Mouse (Mus musculus) adrenal gland, postnatal 36 days (tissue): ENCODE measurements around the gene Plek. TPM values are rescaled to one million over a fixed set of nuclear protein-coding genes. Genes with fewer than 3 reads are reported as not detected.
"Not testable (repeated sequence)": the region's sequence is repeated elsewhere in the genome, so short reads cannot be mapped to it uniquely, and the experiment has no call there.

ENCODE experiments used
- DNase-seq, 2 experiments: peaks; one replicate each; pipeline ENCODE4 v3.0.0; 2021; ENCODE audit warnings: mixed read lengths in 1 of 2
- long read RNA-seq, 2 experiments: library from polyadenylated mRNA; stranded (forward); transcript quantifications; one replicate each; pipeline ENCODE4 v2.0.0; 2021; ENCODE audit warnings: borderline sequencing depth in 2 of 2
- total RNA-seq, 2 experiments: library from RNA; stranded (reverse); gene quantifications; 2 replicates each; pipeline ENCODE4 v1.2.3; 2021

Plek gene
- total RNA-seq: 1 to 10 TPM; 4.0 to 4.8 TPM
- long read RNA-seq, experiment 1, full-length matches to known transcripts: 2 of 4 reads
- long read RNA-seq, experiment 1, partial matches to known transcripts: 0 of 4 reads
- long read RNA-seq, experiment 1, other reads (novel, unspliced or antisense): 2 of 4 reads
- long read RNA-seq, experiment 2, partial matches to known transcripts: 0 of 1 reads
- long read RNA-seq, experiment 2, other reads (novel, unspliced or antisense): 1 of 1 reads

DNA sequence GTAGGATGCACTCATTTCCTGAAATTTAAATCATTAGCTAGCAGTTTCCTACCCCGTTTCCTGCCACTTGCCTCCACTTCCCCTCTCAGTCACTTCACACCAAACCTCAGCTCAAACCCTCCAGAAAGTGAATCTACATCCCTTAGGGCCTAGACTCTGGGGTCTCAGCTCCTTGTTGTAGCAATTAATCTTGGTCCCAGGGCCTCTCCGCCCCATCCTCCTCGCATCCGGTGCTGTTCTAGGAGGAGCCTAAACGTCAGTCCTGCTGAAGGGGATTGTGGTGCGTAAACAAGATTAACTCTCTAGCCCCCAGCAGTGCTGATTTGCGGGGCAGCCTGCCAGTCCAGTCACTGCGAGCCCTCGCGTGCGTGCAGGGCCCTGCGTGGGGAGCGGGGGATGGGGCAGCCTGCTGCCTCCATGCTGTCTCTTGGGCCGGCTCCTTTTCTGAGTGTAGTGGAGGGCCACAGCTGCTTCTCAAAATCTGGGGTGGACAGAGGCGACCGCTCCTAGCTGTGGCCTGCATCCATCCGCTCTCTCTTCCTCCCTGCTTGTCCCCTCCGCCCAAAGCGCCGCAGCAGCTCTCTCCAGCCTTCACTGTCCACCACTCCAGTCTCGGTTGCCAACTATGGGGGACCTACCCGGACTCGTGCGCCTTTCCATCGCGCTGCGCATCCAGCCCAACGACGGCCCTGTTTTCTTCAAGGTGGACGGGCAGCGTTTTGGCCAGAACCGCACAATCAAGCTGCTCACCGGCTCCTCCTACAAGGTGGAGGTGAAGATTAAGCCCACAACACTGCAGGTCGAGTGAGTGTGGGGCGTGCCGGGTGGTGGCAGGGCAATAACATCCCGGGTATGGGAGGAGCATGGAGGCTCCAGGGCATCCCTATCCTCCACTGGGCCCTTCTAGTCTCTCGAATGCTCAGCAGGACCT lies at the start of gene Plek, which contains the start of gene Cnrip1:
Gene Plek (minus strand): TSS at position 837 of the 931 bp plus-strand sequence.
Gene Cnrip1 (plus strand): TSS at position 42 of the 931 bp plus-strand sequence.
- peak; percentile 68 to 79 for DNase-seq

DNA sequence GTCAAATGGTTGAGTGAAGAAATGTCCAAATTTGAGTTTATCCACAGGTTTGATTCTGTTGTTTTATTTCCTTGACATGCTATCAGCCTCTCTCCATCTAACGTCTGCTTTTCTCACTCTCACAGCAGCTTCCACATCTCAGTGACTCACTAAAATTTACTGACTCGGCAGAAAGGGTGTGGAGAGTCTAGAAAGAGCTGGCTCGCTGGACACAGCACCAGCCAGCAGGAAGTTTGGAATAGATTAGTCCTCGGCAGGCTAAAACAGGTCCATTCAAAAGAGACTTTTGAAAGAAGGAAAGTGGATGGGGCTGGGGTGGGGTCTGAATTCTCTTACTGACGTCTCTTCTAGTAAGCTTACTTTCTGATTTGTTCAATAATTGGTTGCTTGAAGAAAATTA lies 33.9 kb upstream of the Plek start:
- no peak for DNase-seq

DNA sequence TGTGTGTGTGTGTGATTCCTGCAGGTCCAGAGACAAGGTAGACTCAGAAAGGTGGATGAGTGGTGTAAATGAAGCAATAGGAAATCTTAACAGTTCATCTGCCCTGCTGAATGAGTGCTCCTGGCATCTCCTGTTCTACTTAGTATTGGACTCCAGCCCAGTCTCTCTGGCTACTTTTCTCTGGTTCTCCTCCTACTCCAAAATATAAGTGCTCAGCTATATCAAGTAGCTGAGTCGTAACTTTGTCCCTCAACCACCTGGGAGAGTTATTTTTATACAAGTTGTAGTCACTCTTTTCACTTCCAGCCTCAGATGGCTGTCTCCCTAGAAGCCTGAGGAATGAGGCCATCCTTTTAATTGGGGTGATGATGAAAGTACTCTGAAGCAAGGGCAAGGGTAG lies 31.7 kb upstream of the Plek start:
- no peak for DNase-seq

DNA sequence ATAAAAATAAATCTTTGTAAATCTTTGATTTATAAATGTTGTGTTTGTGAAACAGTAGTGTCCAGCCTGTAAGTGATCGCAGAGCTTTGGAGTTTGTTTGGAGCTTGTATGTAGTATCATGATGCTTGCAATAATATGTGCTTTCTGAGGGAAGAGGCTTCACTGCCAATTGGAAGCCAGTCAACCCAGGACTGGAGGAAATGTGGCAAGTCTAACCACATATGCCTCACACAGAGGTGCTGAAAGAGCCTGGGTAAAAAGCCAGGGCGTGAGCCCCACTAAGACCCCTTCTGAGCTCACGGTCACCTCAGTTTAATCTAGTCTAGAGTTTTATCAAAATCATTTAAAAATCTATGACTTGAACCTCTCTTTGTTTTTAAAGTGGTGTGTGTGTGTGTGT lies 31.3 kb upstream of the Plek start:
- no peak for DNase-seq

DNA sequence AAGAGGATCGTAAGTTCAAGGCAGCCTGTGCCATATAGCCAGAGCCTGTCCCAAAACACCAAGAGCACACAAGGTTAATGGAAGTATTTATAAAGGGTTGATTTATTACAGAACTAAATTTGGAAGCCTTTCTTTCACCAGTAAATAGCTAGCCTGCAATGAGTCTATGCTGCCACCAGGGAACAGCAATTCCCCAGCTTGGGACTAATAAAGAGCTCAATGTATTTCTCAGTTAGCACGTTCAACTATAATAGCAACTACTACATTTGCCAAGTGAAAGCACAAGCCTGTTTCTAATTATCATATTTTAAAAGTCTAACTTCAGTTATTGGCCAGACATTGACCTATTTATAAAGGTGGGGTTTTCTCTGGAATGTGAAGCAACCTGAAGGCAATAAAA lies 30.8 kb upstream of the Plek start:
- DNase-seq: peak; percentile 12 to 25

DNA sequence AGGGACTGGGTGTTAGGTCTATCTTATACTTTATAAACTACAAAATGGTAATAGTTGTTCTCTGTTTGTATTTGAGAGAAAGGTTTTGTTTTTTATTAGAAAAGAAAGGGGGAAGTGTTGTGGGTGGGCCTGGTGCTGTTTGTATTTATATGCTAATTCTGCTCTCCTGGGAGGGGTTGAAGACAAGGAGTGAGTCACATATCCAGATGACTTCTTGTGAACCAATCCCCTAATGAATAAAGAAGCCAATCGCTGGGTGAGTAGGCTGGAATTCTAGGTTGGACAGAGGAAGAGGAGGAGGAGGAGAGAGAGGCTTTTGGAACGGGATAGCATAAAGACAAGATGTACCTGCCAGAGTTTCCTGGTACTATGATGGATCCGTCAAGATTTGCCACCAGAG lies 29.9 kb upstream of the Plek start:
- no peak for DNase-seq

DNA sequence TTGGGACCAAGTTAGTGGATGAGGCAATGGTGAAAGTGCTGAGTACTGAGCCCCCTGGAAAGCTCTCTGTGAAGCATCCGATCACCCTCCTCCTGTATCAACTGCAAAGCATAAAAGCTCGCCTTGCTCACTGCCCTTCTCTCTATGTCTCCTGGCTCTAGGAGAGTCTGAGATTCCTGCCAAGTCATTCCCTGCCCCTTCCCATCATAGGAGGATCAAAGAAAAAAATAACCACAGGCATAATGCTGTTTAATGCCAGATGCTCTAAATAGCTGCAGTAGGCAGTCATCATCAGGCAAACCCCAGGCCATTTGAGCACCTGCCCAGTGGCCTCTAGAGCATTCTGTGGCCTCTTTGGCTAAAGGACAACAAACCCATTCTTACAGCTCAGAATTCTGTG lies 23.5 kb upstream of the Plek start:
- no peak for DNase-seq

DNA sequence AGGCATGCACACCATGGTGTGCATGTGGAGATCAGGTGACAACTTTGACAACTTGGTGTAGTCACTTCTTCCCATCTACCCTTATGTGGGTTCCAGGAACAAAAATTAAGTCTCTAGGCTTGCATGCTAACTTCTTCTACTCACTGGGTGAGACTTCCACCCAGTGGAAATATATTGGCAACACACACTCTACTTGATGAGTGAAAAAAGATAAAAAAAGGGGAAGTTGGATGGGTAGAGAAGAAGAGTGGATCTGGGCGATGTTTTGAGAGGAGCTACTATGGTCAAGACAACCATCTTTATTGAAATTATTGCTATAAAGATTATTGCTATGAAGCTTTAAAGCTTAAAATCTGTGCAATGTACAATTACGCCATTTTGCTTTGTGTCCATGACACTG lies 17.2 kb upstream of the Plek start:
- not testable (repeated sequence) for DNase-seq

DNA sequence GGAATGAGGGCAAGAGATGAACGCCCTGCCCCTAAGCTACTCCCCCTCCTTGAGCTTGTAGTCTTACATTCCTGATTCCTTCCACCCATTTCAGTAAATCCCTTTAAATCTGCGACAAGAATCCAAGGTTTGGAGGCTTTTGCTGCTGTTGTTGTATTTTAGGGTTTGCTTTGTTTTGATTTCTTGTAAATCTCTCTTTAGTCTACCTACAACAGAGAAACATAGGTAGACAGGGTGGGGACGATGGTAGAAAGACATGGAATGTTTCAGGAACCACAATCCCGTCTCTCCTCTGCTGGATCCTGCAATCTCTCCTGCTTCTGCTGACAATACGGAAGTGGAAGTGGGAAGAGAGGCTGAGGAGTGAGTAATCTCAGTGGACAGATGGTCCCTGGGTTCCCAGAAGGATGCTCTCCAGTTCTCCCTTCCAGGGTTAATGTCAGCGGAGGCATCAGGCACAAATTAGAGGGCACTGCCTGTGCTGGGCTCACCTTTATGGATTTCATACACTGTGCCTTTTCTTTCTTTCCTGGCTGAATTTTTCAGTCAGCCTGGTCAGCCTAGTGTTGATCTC lies 382 bp upstream of the Plek start:
- DNase-seq: no peak

DNA sequence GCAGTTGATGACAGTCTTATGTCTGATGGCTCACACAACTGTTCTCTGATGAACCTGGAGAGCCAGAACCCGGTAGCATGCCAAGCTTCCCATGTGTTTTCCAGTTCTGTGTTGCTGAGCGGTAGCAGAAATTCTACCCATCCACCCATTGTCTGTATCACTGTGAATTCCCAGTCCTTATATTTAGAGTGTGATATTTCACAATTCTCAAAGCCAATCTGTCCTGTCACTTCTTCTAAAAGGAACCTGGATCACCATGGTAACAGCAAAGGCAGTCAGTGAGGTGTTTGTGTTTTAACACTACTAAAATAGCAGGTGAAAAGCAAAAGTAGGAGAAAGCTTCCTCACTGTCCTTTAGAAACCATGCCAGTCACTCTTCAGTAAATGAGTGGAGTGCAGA lies 6.4 kb downstream of the Plek start:
- DNase-seq: no peak

DNA sequence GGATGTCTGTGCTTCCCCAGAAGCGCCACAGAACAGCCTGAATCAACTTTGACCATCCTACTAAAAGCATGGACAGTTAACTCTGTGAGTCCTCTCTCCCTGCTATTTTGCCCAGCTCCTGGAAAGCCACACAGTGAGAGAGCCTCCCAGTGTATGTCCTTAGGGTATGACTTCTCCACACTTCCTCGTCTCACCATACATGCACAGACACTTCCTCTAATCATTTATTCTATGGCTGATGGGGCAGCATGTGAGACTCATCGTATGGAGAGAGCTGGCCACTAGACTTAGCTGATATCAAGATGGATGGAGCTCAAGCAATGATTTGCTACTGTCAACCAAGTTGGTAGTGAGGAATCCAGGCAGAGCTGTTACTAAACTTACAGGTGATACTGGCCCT lies 28.2 kb downstream of the Plek start:
- DNase-seq: no peak

DNA sequence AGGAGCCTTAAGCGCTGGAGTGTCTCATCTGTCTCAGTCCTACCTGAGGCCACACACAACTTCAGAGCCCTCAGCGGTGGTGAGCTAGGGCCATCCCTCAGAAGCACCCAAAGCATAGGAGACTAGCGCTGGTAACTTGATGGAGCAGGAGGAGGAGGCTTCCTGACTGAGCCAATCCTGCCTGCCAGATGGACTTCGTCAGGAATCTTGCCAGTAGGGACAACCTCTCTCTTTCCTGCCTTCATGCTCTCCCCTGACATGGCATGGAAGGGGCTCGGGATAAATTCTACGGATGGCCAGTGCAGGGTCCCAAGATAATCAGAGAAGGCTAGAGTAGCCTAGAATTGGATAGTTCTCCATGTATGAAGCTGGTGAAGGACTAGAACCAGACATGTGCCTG lies 29.0 kb downstream of the Plek start:
- no peak for DNase-seq

DNA sequence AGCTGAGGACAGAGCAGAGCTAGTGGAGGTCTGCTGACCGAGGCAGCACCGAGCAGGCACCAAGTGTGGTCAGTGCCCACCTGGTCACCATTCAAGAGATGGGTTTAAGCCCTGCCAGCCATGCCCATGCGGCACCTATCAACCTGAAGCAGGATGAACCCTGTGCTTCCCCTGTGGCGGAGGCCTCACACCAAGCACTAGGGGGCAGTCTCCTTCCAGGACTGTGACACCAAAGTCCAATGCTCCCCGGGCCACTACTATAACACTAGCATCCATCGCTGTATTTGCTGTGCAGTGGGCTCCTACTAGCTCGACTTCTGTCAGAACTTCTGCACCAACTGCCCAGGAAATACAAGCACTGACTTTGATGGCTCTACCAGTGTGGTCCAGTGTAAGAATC lies 32.9 kb downstream of the Plek start:
- no peak for DNase-seq

DNA sequence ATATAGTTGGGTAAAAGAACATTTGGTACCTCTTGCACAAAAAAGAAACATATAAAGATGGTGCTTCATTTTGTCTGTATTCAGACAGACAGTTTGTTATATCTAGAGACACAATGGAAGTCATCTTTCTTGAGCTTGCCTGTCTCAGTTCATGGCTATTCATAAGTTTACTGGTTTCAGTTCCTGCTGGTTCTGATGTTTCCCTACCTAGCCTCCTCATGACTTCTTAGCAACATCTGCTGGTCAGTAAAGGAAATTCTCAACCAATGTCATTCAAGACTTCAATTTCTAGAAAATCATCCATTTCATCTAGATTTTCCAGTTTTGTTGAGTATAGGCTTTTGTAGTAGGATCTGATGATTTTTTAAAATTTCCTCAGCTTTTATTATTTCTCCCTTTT lies 39.2 kb downstream of the Plek start:
- DNase-seq: no peak

DNA sequence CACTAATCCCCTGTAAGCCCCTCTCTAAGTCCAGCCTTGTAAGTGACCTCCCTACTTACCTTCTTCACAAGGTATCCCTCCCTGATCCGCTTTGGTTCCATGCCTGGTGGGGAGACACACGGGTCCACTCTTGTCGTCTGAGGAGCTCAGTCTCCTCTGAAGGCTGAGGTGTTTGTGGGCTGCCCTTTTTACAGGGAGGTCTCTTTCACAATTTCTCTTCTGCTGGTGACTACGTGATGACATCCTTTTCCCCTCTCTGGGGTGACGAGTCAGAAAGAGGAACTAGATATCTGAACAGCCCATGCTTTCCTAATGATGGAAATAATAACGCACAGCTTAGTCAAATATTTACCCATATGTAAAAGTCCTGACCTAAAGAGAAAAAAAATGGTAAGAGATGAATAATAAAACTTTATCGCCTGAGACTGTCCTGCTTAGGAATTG lies 43.7 kb downstream of the Plek start:
- no peak for DNase-seq

DNA sequence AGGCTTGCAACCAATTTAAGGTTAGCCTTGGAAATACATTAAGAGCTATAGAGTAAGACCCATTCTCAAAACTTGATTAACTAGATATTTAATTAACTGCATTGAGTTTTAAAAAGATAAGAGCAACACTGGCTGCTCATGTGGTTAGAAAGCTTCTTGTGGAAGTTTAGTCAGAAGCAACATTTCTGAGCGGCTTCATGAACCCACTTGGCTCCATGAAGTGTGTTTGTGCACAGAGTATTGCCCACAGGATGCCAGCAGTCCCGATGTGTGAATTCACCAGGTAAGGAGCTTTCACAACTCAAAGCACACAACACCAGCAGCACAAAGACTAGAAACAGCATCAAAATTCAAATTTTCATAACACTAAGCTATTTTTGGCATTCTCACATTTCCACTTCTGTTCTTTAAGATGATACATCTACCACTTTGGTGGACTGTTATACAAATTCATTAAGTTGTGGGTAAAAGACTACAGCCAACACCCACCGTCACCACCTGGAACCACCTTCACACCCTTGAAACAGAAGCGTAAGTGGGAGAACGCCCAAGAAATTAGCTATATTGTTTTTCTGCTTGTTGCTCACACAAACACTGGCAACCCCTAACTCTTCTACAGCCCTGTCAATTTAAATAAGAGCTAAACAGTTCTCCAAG lies 44.5 kb downstream of the Plek start:
- DNase-seq: no peak

DNA sequence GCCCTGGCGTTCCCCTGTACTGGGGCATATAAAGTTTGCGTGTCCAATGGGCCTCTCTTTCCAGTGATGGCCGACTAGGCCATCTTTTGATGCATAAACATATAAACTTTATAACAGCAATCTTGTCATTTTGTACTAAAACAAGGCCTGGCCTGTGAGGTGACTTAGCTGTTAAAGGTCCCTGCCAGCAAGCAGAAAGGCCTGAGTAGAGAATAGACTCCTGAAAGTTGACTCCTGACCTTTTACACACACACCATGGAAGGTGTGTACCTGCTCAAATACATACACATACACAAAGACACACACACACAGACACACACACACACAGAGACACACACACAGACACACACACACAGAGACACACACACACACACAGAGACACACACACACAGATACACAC lies 45.7 kb downstream of the Plek start:
- not testable (repeated sequence) for DNase-seq

DNA sequence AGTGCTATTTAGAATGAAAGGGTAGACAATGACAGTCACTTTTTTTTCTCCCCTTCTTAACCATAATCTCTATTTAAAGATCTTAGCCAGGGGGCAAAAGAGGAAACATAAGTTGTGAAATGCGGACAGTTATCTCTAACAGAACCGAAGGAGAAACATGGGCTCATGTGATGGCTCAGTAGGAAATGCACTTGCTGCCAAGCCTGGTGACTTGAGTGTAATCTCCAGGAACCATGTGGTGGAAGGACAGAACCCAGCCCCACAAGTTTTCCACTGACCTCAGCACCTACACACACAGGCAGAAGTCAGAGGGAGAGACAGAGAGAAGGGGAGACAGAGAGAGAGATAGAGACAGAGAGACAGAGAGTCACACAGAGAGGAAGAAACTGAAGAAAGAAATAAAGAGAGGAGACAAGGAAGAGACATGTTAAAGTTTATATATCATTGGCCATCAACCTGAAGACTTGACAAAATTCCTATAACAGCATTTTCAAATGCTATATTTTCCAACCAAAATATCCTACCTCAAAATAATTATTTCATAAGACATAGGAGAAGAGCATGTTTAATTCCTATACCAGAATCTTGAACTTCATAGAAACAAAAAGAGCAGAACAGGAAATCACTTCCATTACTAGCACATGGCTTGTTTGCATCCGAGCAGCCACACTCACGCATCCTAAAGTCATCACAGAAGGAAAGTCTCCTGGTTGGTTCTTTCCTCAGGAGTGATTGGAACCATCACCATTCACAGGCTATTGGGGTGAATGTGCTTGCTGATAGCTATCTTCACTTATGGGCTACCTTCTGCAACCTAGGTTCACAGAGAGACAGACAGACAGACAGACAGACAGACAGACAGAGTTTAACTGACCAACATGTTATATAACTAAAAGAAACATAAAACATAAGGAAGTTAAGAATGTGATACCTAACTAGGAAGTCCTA lies 47.0 kb downstream of the Plek start:
- DNase-seq: no peak

DNA sequence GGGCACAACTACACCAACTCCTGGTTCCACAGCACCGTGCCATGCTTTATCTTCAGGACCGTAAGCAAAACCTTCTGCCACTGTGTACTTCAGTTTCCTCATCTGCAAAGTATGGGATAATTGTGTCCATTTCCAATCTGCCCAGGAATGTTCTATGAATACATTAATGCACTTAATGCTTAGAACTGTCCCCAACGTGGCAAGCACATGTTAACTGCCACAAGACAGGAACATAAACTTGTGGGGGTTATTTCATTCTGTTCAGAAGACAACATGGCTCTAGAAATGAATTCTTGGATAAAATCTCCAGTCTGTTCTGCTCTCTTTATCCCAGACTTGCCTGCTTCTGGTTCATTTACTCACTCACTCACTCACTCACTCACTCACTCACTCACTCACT lies 48.4 kb downstream of the Plek start:
- DNase-seq: no peak

DNA sequence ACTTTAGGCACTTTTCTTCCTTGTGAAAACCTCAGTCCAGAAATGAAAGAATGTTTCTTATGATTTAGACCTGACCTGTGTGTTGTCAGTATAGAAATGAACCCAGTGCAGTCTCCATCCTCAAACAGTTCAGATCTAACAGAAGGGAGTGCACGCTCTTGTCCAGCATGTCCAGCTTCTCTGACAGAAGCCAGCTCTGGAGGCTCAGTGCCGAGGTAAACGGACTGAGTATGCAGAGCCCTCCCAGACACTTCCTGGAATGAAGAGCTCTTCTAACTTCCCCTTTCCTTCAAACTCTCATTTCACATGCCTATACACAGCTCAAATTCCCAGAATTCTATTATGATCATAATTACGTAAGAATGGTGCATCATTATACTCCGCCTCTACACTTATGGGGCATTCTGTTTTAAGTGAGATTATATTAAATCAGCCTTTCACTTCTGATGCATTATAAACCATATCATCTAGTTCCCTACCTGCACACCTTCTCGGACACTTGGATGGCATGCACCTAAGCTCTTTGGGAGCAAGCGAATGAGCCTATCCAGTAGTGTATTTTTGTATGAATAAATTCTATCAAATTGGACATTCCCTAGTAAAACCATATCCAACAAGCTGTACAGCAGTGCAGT lies 49.3 kb downstream of the Plek start:
- DNase-seq: no peak
